Mouse (Mus musculus): ENCODE measurements around the gene Gm4133.
"Not testable (repeated sequence)": the region's sequence is repeated elsewhere in the genome, so short reads cannot be mapped to it uniquely, and the experiment has no call there.

Gm4133 gene

GRCm38 (mm10) chr7:20333965-20334364 lies at the start of gene Gm4133:
Gene Gm4133 (minus strand): TSS chr7:20334065.
- not testable (repeated sequence) for DNase-seq (ENCODE audit: low read depth)

- DNase-seq (ENCODE audit: low read depth): not testable (repeated sequence)
Measured at GRCm38 (mm10) chr7:20375310-20375709, 41.4 kb upstream of the Gm4133 start, which contains the start of gene Gm5728. Gene Gm5728 (minus strand): TSS chr7:20375410.
